Mouse (Mus musculus): ENCODE results near the gene Bcl2a1c. TPM values are rescaled to one million over a fixed set of nuclear protein-coding genes. Genes with fewer than 3 reads are reported as not detected.

Gene Bcl2a1c
- not detected for total RNA-seq (2023)

DNA sequence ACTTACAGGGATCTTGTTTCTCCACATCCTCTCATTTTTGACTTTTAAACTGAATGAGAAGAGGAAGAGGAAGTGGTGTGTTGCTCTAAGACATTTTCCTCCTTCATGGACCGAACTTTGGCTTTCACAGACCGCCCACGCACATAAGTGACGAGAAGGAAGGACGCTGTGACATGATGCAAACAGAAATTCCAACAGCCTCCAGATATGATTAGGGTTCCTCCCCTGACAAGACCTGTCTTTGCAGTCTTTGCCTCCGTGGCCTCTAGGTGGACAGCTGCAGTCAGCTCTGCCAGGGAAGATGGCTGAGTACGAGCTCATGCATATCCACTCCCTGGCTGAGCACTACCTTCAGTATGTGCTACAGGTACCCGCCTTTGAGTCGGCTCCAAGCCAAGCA, at the start of gene Bcl2a1c:
Gene Bcl2a1c, plus strand, starts transcription at position 281 of the 400 bp plus-strand sequence.

Other genes with a start within 250 kb of the Bcl2a1c start
- gene Crtap, start 60.5 kb downstream of the Bcl2a1c start, total RNA-seq (2023) = 10 to 100 TPM; 12.4 to 13.8 TPM
- 10 to 100 TPM; 20.6 to 25.8 TPM for gene Glb1, start 70.9 kb downstream of the Bcl2a1c start, total RNA-seq (2023)
- gene Tmppe, start 71.0 kb downstream of the Bcl2a1c start, total RNA-seq (2023) = 10 to 100 TPM; 19.2 to 20.5 TPM
- 1 to 10 TPM; 2.8 to 4.3 TPM for gene Ccr4, start 174.8 kb downstream of the Bcl2a1c start, total RNA-seq (2023)
- gene C130032M10Rik, start 185.6 kb downstream of the Bcl2a1c start, total RNA-seq (2023) = not detected
- gene Trim71, start 234.2 kb downstream of the Bcl2a1c start, total RNA-seq (2023) = not detected

Measured in T-cell, adult 66 days (primary cell).